Mouse (Mus musculus): ENCODE measurements around the gene Gadd45gip1.

Gene Gadd45gip1

DNA sequence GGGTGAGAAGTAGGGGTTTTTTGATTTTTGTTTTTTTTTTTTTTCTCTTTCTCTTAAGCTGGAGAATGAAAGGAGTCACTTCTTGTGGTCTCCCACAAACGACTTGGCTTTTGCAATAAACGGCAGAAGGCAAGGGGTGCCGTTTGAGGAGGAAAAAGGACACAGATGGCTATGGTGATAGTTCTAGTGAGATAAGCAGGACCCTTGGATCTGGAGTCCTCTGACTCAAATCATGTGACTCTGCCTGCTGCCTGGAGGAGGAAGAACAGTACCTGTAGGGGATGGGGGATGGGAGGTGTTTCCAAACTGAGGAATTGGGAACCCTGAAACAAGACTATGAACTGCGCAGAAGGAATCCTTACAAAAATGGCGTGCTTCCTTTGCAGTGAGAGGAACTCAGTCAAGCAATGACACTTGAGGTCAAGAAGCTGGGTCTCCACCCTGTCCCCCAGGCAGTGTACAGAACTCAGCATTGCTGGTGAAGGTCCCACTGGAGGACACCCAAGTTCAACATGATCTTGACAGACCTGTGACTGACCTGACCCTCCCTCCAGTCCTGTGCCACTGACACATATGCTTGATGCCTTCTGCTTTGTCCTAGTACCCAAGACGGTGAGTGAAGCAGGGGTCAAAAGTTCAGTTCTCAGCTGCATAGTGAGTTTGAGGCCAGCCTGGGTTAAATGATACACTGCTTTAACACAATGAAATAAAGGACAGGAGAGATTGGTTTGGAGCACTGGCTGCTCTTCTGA is 16.5 kb downstream of the Gadd45gip1 start:
- DNase-seq (ENCODE audit: low spot score): peak; percentile 66

DNA sequence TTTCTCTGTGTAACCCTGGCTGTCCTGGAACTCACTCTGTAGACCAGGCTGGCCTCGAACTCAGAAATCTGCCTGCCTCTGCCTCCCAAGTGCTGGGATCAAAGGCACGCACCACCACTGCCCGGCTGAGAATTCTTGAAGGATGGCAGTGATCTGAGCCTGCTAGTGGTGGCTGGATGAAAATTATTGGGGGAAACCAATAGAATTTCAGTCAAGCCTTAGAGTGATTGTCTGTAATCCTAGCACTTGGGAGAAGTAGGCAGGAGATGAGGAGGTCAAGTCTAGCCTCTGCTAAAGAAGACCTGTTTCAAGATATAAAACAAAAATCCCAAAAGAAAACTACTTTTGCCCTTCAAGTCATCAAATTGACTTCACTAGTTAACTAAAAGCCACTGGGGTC is 25.1 kb downstream of the Gadd45gip1 start:
- DNase-seq (ENCODE audit: low spot score): no peak

DNA sequence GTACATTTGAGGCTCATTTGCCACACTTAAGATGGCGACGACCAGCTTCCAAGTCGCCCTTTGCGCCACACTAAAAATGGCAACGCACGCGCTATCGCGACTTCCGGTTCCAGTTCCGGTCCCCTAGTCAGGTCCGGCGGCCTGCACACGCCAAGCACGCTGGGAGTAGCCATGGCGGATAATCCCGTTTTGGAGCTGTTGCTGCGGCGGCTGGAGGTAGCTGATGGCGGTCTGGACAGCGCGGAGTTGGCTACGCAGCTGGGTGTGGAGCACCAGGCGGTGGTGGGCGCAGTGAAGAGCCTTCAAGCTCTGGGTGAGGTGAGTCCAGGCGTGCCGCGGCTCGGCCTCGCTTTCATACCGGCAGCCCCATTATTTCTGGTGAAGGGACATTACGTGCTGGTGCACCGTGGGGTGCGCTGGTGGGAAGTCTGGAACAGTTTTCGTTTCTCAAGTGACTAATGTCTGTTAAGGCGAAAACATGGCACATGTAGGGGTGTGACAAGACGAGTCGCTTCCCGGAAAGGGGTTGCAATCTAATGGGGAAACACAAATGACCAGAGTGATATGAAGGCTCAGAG is 25.6 kb downstream of the Gadd45gip1 start, which contains the start of gene Farsa:
TSS of gene Farsa (plus strand) at position 126 of the 578 bp plus-strand sequence.
- peak; percentile 90 for DNase-seq (ENCODE audit: low spot score)

GRCm38 (mm10) chr8:84871376-84872308 is 40.3 kb downstream of the Gadd45gip1 start, which contains the start of gene Syce2:
Syce2 (plus strand) TSS chr8:84872111.
- DNase-seq (ENCODE audit: low spot score): peak; percentile 86

DNA sequence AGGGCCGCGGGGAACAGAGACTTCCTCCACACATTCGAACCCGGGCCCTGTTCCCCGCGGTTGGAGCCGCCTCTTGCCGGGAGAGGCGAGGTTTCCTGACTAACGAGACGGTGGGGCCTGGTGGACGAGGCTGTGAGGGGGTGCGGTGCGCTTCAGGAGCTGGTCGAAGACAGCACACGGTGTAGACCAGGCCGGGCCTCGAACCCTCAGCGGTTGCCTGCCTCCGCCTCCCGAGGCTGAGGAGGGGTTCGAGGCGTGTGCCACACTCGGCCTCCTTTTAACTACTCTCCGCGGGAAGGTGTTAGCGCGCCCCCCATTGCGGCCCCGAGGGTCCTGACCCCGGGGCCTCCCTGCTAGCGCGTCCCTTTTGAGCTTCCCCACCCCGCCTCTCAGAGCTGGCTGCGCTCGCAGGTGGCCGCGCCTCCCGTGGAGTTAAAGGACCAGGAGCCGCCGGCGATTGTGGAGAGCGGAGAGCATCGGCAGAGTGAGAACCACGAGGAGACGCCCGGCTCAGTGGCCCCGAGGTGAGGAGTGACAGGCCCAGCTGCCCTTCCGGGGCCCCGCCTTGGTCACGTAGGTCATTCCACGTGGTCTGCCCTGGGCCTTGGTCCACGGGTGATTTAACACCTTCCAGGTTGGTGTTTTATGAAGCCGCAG is 41.1 kb downstream of the Gadd45gip1 start:
- peak; percentile 45 for DNase-seq (ENCODE audit: low spot score)

DNA sequence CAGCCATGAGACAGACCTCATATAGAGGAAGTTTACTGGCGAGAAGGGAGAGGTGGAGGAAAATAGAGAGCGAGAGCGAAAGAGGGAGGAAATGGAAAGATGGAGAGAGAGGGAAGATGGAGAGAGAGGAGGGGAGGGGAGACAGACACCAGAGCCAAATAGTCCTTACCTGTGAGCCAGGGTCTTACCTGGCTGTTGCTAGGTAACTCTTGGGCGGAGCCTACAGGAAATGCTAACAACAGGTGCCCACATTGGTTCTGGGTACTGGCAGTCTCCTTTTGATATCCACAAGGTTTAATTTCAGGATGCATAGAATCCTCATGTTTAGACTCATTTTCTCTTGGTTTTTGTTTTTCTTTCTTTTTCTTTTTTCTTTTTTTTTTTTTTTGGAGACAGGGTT is 41.7 kb downstream of the Gadd45gip1 start:
- no peak for DNase-seq (ENCODE audit: low spot score)

DNA sequence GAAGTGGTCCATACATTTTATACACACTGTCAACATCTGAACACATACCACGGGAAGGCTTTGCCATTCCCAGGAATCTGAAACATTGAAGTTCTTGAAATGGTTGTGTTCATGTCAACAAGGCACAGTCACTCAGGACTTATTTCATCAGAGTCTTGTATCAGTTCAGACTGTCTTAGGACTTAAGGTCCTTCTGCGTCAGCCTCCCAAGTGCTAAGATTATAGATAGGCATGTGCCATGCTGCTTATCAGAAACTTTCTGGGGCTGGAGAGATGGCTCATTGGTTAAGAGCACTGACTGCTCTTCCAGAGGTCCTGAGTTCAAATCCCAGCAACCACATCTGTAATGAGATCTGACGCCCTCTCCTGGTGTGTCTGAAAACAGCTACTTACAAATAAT is 43.0 kb downstream of the Gadd45gip1 start:
- DNase-seq (ENCODE audit: low spot score): no peak

- no peak for DNase-seq (ENCODE audit: low spot score)
These were observed 46.1 kb downstream of the Gadd45gip1 start for GRCm38 (mm10) chr8:84877297-84878035.

DNA sequence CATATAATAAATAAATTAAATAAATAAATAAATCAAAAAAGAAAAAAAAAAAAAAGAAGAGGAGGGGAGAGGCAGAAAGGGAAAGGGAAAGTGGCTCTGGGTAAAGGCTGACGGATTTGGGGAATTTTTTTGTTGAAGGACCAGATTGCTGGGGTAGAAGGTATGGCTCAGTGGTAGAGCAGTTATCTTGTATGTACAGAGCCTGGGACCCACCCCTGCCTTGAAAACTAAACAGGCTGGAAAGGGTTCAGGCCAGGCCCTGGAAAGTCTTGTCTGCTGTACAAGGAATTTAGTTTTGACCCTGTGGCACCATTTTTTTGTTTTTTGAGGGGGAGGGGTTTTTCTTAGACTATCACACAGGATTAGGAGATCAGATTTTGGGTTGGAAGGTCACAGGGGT is 47.6 kb downstream of the Gadd45gip1 start:
- DNase-seq (ENCODE audit: low spot score): no peak

- DNase-seq (ENCODE audit: low spot score): no peak
These were observed 53.4 kb downstream of the Gadd45gip1 start for GRCm38 (mm10) chr8:84884728-84885127.

Data from yolk sac, embryonic 10.5 days (tissue).